Mouse (Mus musculus) CH12F3 (cell line): Measurements from ENCODE around the gene Neu2.
"Not testable (repeated sequence)": the region's sequence is repeated elsewhere in the genome, so short reads cannot be mapped to it uniquely, and the experiment has no call there.

Experiments
- in situ Hi-C: fragments of 300-500 bp; cut with MboI; formaldehyde crosslinking; loops from 2 replicates; pipeline ENCODE4 v1.14.3; 2020; ENCODE audit warnings: low sequenced_read_pairs

The Neu2 gene

DNA sequence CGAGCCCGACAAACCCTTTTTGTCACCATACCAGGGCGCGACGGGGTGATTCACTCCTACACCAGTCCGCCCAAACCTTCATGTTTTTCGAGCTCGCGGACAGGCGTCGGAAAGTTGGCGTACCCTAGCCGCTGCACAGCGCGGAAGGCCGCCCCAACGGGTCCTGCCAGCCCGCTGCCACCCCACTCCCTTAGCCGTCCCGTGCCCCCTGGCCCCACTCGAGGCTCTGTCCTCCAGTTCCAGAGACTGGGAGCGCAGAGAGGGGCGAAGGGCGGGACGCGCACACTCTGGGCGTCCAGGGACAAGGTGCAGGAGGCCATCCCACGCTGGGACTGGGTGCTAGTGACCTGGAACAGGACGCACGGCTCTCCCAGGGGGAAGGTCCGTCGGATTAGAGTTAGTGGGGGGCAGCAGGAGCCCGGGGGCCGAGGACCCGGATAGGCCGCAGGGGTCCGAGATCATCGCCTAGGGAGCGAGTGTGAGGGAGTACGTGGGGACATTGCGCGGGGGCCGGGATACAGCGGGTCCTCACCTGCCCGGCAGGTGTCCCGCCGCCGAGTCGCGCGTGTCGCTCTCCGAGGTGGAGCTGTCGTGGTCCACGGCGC, at the start of gene Neu2:
Gene Neu2, plus strand, starts transcription at position 329 of the 605 bp plus-strand sequence.
- in situ Hi-C loops = no loop called here

DNA sequence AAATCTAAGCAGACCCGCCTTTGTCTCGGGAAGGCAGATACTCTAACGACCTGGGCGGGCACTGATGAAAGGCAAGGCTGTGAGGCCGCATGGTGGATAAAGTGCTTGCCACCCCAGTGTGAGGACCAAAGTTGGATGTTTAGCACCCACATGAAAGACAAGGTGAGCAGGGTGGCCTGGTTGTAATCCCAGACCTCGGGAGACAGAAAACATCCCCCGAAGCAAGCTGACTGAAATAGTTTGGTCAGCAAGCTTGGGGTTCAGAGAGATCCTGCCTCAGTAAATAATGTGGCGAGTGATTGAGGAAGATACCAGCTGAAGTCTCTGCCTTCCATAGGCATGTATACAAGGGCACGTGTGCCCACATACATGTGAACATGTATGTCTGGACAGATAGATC, 42.2 kb upstream of the Neu2 start:
- in situ Hi-C loops = no loop called here

DNA sequence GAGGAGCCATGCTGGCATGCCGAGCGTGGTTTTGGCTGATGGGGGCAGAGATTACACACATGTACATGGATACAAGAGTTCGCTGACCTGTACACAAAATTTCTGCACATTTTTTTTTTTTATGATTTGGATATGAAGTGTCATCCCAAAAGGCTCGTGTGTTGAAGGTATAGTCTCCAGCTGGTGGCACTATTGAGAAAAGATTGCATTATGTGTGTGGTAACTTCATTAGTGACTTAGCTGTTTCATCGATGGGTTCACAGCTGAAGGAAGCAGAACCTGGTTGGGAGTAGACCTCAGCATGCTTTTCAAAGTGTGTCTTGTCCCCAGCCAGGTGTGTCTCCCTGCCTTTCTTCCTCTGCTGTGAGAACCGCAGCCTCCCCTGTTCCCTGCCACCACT, 41.4 kb upstream of the Neu2 start:
- in situ Hi-C loops = no loop called here

DNA sequence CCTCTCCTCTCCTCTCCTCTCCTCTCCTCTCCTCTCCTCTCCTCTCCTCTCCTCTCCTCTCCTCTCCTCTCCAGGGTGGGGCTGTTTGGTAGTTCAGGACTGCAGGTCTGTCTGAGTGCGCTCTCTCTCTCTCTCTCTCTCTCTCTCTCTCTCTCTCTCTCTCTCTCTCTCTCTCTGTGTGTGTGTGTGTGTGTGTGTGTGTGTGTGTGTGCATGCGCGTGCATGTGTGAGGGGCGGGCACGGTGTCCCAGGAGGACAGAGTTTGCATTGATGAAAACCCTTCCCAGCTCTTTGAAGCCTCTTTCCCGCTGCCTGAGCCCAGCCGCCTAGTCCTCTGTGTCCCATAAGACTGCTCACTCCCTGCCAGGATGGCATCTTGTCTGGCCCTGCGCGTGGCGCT, 39.7 kb upstream of the Neu2 start, which contains the start of gene Snorc:
Gene Snorc, plus strand, starts transcription at position 301 of the 400 bp plus-strand sequence.
- in situ Hi-C loops = not testable (repeated sequence)

DNA sequence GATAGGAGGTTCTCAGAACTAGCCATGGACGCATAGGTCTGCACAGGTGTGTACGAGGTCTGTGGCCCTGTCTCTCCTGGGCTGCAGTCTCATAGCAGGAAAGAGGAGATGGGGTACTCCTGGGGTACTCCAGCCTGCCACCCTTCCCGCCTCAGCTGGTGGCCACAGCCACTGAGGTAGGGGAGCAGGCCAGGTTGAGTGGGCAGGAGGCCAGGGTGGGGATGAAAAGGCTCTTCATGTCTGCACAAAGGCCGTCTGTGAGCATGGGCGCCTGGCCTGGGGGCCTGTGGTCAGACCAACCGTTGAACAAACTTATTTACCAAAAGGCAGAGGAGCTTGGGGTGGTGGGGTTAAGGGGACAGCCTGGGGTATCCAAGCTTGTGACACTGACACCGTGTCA, 37.8 kb upstream of the Neu2 start:
- in situ Hi-C loops = no loop called here

DNA sequence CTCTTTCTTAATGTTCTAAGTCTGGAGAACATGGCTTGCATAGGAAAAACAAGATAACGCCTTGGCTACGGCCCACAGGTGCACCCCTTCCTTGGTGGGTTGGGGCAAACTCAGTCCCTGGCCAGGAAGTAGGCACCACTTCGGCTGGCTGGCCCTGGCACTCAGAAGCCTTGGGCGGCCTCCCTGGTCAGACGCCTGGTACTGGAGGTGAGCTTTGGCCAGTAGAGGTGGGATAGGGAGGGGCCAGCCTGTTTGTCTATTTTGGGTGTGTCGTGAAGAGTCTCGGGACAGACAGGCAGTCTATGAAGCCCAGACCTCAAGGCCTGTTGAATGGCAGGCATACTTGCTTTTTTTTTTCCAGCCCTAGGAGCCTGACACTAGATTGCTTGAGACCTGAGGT, 37.1 kb upstream of the Neu2 start:
- in situ Hi-C loops = no loop called here

DNA sequence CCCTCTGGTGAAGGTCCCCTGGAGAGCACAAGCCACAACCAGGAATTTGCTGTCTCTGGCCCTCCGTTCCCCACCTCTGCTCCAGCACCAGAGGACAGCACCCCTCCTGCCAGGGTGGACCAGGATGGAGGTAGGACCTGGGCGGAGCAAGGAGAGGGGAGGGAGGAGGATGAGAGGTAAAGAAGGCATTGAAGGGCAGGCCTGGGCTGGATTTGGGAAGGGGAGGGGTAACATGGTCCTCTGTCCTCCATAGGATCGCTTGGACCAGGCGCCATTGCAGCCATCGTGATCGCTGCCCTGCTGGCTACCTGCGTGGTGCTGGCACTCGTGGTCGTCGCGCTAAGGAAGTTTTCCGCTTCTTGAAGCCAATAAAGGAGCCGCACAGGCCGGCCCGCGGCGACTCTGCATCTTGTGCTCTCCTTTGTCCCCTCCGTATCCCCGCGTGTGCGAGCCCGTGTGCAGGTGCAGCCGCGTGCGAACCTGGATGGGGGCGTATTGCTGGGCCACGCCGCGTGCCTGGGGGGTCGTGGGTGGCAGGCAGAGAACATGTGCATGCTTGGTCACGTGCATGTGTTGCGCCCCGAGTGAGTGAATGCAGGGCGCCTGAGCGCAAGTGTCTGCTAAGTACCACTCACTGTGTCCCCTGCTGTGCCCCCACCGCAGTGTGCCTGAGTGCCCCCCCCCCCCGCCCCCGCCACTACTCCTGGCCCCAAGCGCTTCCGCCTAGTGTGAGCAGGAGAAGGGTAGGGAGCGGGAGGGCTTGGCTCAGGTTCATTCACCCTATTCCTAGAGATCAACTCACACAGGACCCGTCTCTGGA, 34.4 kb upstream of the Neu2 start:
- in situ Hi-C loops = no loop called here

DNA sequence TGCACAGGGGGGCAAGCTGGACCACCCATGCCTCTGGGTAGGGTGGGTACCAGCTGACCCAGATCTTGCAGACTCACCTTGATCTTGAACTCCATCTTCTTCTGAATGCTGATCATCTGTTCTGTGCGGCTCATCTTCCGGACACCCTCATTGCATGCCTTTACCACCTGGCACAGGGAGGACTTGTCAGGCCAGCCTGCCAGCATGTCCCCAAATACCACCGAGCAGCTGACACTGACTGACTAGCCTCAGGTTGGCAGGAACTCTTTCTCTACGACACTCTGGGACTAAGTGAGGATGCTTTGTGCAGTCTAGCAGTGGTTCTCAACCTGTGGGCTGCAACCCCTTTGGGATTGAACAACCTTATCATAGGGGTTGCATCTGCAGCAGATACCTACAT, 27.1 kb upstream of the Neu2 start:
- in situ Hi-C loops = no loop called here

DNA sequence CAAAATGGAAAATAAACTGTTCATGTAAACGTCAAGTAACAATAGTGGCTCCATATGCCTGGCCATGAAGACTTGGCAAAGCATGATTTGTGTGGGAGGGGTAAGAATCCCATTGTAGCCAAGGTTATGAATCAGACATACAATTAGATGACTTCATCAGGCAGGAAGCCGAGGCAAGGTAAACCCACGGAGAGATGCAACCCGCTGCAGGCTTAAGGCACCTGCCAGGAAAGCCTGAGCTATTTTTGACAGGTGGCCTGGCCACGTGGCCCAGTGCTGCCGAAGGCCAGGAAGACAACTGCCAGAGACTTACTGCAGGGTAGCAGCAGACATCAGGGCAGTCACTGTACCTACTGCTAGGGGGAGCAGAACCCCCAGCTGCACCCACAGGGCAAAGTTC, 23.3 kb upstream of the Neu2 start:
- in situ Hi-C loops = no loop called here

DNA sequence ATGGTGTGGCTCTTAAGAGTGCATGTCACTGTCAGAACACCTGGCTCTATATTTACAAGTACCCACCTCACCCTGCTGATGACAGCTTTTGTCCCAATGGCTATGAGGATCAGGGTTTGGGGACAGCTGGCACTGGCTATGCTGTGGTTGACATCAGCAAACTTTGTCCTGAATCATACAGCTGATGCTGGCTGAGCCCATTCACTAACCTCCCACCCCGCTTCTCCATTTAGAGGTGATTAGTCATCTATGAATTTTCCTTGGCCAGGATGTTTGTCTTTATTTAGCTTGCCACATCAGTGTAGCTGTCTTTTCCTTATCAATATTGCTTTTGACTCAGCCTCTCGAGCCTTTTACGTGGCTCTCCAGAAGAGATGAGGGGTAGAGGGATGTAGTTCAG, 17.4 kb upstream of the Neu2 start:
- in situ Hi-C loops = no loop called here

DNA sequence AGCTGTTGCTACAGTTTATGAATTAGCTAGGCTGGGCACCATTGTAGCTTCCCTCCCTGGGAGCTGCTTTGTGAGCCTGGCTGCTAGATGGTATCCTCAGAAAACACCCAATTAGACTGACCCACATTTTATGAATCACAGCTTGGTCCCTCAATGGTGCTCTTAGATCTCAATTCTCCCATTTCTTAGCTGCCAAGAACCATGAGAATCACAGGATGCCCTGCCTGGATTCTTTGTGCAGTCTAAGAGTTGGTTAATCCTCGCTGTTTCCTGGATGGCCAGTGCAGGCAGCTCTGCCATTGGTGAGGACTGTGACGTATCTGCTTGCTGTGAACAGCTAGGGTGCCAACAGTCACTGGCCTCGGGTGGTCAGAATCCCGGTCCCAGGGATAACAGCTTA, 16.1 kb upstream of the Neu2 start:
- in situ Hi-C loops = no loop called here

DNA sequence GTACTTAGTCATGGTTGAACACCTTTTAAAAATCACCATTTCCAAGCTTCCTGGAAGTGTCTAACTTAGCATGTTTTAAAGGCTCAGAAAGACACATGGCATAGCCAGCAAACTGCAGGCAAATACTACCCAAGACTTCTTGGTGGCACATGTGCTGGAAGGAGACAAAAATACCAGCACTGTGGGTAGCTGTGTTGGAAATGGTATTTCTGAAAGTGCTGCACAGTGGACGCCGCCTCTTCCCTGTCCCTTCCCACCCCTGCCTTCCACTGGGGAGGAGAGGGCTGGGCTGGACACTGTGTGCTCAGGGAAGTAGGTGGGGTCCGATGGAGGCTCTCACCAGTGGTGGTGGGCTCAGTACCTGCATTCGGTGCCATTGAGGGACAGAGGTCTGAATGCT, 4.2 kb upstream of the Neu2 start:
- in situ Hi-C loops = no loop called here

DNA sequence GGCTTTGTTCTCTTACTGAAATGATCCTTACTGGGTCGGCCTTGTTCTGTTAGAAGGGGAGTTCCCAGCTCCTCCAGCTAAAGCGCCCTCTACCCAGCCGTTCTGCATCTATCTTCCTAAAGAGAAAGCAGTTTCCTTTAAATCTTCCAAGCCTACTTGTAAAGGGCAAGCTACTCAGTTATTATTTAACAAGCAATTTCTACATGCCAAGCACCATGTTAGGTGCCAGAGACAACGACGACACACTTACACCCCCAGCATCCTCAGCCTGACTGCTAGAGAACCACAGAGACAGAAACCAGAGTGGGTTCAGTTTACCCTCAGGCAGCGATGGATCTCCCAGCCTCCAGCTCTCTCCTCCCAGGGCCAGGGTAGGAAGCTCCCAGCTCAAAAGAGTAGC, 1.8 kb upstream of the Neu2 start:
- in situ Hi-C loops = no loop called here

DNA sequence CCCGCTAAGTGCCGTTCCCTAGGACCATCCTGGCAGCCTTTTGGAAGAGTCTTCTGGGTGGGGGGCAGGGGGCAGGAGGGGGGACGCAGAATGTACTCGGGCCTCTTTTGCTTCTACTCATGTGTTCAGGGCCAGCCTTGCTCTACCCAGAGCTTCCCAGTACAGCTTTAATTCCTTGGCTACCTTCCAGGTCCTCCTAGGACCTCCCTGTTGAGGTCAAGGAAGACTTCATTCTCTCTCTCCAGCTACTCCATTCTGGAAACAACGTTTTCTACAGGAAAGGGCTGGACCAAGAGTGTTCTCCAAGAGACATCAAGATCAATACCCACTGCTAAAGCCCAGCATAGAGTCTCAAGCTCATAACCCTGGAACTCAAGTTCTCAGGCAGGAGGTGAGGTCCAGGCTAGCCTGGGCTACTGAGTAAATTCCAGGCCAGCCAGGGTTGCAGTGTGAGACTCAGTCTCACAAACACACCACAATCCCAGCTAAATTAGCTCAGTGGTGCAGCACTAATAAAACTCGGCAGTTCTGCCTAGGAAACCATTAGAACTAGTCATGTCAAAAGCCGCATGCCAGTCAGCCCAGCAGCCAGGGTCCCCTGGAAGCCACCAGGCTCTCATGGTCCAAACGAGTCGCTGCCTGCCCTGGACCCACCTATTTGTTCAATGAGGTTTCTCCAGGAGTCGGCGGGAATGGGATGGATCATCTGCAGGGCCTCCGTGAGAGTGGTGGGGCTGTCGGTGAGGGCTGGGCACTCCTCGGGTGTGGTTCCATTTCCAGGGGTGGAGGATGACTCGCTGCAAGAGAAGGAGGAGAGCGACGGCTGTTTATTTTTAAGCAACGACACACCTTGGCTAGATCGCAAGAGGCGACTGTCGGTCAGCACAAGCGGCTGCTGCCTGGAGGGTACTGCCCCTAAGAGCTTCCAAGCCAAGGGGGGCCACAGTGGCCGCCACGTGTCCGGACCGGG, 813 bp upstream of the Neu2 start:
- in situ Hi-C loops = no loop called here

DNA sequence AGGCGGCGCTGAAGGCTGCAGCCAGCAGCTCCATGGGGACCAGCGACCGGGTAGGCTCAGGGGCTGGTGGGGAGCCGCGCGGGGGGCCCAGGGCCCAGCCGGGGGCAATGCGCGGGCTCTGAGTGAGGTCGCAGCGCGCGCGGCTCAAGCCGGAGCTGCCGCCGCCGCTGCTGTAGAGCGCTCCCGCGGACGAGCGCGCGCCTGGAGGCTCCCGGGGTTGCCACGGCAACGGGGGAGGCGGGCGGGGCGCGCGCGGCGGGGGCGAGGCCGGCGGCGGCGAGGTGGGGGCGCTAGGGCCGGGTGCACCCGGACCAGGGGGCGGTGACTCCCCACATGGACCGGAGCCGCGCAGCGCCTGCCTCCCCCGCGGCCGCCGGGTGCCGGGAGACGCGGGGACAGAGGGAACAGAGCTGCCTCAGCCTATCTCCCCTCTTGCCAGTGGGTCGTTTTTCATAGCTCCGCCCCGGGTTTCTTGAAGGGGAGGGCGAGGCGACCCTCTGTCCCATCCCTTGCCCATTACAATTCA, 540 bp downstream of the Neu2 start:
- in situ Hi-C loops = no loop called here

DNA sequence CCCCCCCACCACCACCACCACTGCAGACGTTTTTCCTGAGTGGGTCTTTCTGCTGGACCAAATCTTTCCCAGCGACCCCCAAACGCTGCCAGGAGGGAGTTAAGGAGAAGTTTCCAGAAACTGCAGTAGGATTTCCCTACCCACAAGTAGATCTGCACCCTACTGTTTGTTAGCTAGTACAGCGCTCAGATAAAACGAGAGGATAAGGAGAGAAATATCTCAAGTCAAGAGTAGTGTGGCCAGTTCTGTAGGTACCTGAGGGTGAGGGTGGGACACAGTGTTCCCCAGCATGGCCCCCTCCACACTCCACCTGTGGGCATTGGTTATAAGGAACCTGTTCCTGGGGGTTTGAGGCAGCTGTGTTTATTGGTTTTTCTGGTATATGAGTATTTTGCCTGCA, 1.2 kb downstream of the Neu2 start:
- in situ Hi-C loops = no loop called here

DNA sequence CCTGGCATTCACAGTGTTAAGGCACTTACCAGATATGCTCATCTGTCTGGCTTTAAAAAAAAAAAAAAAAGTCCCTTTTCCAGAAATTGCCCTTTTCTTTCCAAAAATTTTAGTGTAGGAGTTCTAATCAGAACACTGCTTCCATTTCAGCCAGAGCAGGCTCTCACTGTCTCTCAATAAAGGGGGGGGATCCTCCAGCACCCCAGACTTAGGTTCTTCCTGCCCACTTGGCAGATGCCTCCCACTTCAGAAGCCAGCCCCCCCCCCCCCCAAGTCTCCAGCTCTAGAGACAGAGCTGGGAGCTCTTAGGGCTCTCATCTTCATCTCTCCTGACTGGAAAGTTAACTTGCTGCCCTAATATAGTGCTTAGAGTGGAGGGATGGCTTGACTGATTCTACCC, 10.8 kb downstream of the Neu2 start:
- in situ Hi-C loops = no loop called here

DNA sequence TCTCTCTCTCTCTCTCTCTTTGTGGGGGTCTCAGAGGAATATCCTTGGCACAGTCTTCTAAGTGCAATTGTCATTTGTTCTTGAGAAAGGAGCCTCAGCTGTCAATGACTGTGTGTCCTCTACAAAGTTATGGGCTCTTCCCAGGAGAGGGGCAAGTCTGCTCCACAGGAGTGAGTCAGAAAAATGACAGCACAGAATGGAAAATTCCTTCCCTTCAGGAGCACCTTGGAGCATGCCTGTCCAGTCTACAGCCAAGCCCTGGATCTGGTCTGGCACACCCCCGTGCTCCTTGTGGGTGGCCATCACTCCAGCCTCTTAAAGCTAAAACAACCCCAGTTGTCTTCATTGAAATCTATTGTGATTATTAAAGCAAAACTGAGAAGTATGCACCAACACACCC, 11.8 kb downstream of the Neu2 start:
- in situ Hi-C loops = no loop called here

DNA sequence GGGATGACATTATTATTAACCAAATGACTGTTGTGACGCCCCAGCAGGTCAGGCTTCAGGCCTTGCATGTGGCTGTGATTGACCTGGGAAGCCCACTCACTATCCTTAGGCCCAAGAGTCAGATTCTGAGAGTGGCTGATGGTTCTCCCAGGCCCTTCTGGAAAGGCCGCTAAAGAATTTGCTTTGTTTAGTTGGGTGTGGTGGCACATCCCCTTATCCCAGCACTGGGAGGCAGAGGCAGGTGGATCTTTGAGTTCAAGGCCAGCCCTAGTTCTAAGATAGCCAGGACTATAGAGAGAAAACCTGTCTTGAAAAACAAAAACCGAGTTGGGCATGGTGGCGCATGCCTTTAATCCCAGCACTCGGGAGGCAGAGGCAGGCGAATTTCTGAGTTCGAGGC, 15.4 kb downstream of the Neu2 start:
- in situ Hi-C loops = no loop called here

DNA sequence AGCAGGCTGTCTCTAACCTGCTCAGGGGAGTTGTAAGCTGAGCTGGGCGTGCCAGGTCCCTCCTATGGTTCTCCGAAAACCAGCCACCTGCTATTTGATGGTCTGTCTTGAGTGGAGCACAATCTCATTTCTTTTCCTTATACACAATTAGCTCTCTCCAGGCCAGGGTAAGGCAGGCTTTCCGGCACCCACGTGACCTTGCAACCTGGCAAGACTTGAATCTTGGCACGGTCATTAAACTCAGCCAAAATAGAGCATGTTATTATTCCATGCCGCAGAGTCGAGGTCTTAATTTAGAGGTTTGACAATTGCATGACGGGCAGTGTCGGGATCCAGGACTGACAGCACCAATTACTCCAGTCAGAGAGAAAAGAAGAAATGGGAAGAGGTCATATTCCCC, 17.5 kb downstream of the Neu2 start:
- in situ Hi-C loops = no loop called here

DNA sequence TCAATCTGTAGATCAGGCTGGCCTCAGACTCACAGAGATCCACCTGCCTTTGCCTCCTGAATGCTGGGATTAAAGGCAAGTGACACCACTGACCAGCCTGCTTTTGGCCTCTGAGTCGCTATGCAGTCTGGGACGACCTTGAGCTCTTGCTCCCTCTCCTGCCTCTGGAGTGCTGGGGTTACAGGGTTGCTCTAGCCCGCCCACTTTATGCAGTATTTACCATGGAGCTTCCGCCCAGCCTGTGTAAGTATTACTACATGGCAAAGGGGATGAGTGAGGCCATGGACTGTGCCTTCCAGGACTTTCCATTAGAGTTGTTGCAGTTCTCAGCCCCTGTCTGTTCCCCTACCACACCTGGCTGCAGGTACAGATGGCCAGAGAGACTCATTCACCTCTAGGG, 22.7 kb downstream of the Neu2 start:
- in situ Hi-C loops = no loop called here
